In genomic region chr12:45384864-45385263, GRCm38 (mm10) we compare ENCODE assay signal across 9 mouse cellular contexts.
DNase-seq lines count a peak whose midpoint lies in the region; ATAC-seq and TF ChIP-seq lines count a peak whose summit lies in the region.
"Had no signal": no experiment of that assay in that cellular context is flagged by ENCODE, and none has a peak within 500 bp of the region (broad histone marks: within the 10 kb centered on the region; RNA-seq: fewer than 3 reads in every experiment).

No protein-coding gene starts in this region.

- no peak overlapping the region for H3K27ac ChIP-seq in kidney, postnatal 0 days
- no peak overlapping the region for H3K27ac ChIP-seq in midbrain, embryonic 15.5 days
- H3K27ac ChIP-seq: midbrain, embryonic 13.5 days had no signal

- no peak overlapping the region for H3K9ac ChIP-seq in kidney, postnatal 0 days (ENCODE audit: low read depth, low read length)
- no peak overlapping the region for H3K9ac ChIP-seq in midbrain, embryonic 15.5 days
- H3K9ac ChIP-seq: midbrain, embryonic 13.5 days had no signal

- H3K27me3 ChIP-seq in kidney, postnatal 0 days (ENCODE audit: insufficient read depth, low read length): no peaks in the 10 kb centered on the region
- no peaks in the 10 kb centered on the region for H3K27me3 ChIP-seq in G1E (ENCODE audit: insufficient read depth, low read length)
- no peaks in the 10 kb centered on the region for H3K27me3 ChIP-seq in midbrain, embryonic 15.5 days (replicated peaks)
- H3K27me3 ChIP-seq: midbrain, embryonic 13.5 days had no signal

- H3K9me3 ChIP-seq in kidney, postnatal 0 days (replicated peaks; ENCODE audit: low read length): no peaks in the 10 kb centered on the region
- H3K9me3 ChIP-seq in G1E (replicated peaks): peaks cover 12% of the 10 kb centered on the region
- no peaks in the 10 kb centered on the region for H3K9me3 ChIP-seq in midbrain, embryonic 15.5 days

- H3K36me3 ChIP-seq in kidney, postnatal 0 days (ENCODE audit: insufficient read depth, low read length): no peaks in the 10 kb centered on the region
- H3K36me3 ChIP-seq in G1E (replicated peaks): no peaks in the 10 kb centered on the region
- H3K36me3 ChIP-seq in midbrain, embryonic 15.5 days (replicated peaks): no peaks in the 10 kb centered on the region
- H3K36me3 ChIP-seq: midbrain, embryonic 13.5 days had no signal

- TF ChIP-seq CTCF in kidney, postnatal 0 days (IDR thresholded peaks at IDR 0.05; ENCODE audit: low read depth): peak; percentile 59
- 0 out of 2 replicates have a peak, but pooled peaks have one; percentile 7 for TF ChIP-seq CTCF in G1E (IDR thresholded peaks at IDR 0.05; ENCODE audit: low read depth, low read length)
- peak; percentile 20; the same call in 1 of the 2 replicates for TF ChIP-seq CTCF in brain, embryonic 14.5 days (IDR thresholded peaks at IDR 0.05; ENCODE audit: borderline replicate concordance, extremely low read depth, insufficient read depth, insufficient read length)

- no peaks in the 10 kb centered on the region for H3K4me1 ChIP-seq in kidney, postnatal 0 days (replicated peaks; ENCODE audit: insufficient read depth, low read length)
- no peaks in the 10 kb centered on the region for H3K4me1 ChIP-seq in G1E (ENCODE audit: insufficient read depth, low read depth, low read length)
- no peaks in the 10 kb centered on the region for H3K4me1 ChIP-seq in midbrain, embryonic 15.5 days
- H3K4me1 ChIP-seq: midbrain, embryonic 13.5 days had no signal

- H3K4me2 ChIP-seq in kidney, postnatal 0 days (ENCODE audit: low read length): no peak overlapping the region
- no peak overlapping the region for H3K4me2 ChIP-seq in midbrain, embryonic 15.5 days
- H3K4me2 ChIP-seq: midbrain, embryonic 13.5 days had no signal

- whole genome bisulfite sequencing in kidney, postnatal 0 days: 66% methylated on average over 3 of the region's 3 CpGs
- 55% methylated on average over 3 of the region's 3 CpGs for WGBS in midbrain, embryonic 15.5 days

- ATAC-seq in kidney, postnatal 0 days (replicated peaks; ENCODE audit: low FRiP score, low read depth): no peak
- peak; percentile 42 for ATAC-seq in G1E (ENCODE audit: extremely low read depth, insufficient number of reproducible peaks, low FRiP score, poor library complexity, severe bottlenecking)
- no peak for ATAC-seq in midbrain, embryonic 15.5 days (replicated peaks)
- ATAC-seq: midbrain, embryonic 13.5 days had no signal

- H3K4me3 ChIP-seq in kidney, postnatal 0 days (replicated peaks; ENCODE audit: low read depth, low read length): no peak overlapping the region
- no peak overlapping the region for H3K4me3 ChIP-seq in G1E (ENCODE audit: low read depth, low read length)
- H3K4me3 ChIP-seq in midbrain, embryonic 15.5 days: no peak overlapping the region
- H3K4me3 ChIP-seq: midbrain, embryonic 13.5 days had no signal

- peak; percentile 42 for DNase-seq in kidney, postnatal 0 days (ENCODE audit: low spot score)
- no peak for DNase-seq in kidney, adult 18-20 months
- DNase-seq in G1E (ENCODE audit: low spot score): no peak
- peak; percentile 55 for DNase-seq in brain, embryonic 14.5 days (ENCODE audit: low read depth)
- peak; percentile 21 to 61 for DNase-seq in layer of hippocampus, postnatal 14 days (ENCODE audit: low spot score in 2 of 2)
- DNase-seq in thymus, postnatal 36 days: no peak
- DNase-seq in spleen, postnatal 10 days (ENCODE audit: low spot score in 2 of 2): no peak

- no peak for TF ChIP-seq POLR2A in brain, embryonic 14.5 days (IDR thresholded peaks at IDR 0.05; ENCODE audit: borderline replicate concordance, extremely low read depth, insufficient read depth, insufficient read length, poor library complexity, severe bottlenecking)

Comparison
In these comparisons a context has a peak if more than half of its experiments do, and no peak if none do; other contexts are left out.
1. DNase-seq: peak in kidney, postnatal 0 days (single experiment), brain, embryonic 14.5 days (single experiment) and layer of hippocampus, postnatal 14 days (2 of 2); none in kidney, adult 18-20 months (single experiment), G1E (single experiment), thymus, postnatal 36 days (0 of 2) and spleen, postnatal 10 days (0 of 2).
2. CTCF ChIP-seq: peak in every context shown above with its lines; median percentile 59 in kidney, postnatal 0 days; 20 in brain, embryonic 14.5 days; 7 in G1E.